Mouse (Mus musculus) mature B cell (primary cell): ENCODE data around the gene Slc25a43.
"Not testable (repeated sequence)": the region's sequence is repeated elsewhere in the genome, so short reads cannot be mapped to it uniquely, and the experiment has no call there.

ENCODE experiments used
- in situ Hi-C: fragments of 300-500 bp; cut with MboI; formaldehyde crosslinking; loops from 2 replicates; pipeline ENCODE4 v1.14.3; 2019

Gene Slc25a43

DNA sequence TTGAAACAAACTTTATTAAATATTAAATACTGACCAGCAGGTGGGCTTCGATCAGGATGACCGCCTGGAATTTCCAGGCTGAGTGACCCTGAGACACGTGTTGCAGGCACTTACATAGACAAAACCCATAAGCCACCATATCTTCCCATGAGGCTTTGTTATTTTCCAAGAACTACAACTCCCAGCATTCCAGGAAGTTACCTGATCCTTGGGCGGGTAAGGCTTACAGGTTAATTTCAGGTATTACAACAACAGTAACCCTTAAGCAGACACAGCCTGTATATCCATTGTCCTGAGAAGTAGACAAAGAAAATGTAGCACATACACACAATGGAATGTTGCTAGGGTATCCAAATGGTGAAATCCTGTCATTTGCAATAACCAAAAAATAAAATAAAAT lies 45.9 kb downstream of the Slc25a43 start:
- in situ Hi-C loops, result no loop called here

DNA sequence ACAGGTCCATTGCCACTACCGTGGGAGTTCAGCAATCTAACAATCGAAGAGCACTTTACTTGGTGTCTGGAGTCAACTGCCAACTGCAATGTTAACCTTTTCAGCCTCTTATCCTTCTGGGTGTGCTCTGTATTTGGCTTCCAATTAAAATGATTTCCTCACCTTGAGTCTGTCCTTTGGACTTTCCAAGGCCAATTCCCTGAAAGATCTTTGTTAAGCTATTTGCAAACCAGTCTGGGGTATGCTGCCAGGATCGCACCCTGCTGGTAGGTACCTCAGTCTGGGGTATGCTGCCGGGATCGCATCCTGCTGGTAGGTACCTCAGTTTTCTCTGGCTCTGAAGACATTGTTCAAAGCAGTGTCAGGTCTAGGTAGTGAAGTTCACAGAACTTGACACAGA lies 51.1 kb downstream of the Slc25a43 start:
- in situ Hi-C loops, result no loop called here

DNA sequence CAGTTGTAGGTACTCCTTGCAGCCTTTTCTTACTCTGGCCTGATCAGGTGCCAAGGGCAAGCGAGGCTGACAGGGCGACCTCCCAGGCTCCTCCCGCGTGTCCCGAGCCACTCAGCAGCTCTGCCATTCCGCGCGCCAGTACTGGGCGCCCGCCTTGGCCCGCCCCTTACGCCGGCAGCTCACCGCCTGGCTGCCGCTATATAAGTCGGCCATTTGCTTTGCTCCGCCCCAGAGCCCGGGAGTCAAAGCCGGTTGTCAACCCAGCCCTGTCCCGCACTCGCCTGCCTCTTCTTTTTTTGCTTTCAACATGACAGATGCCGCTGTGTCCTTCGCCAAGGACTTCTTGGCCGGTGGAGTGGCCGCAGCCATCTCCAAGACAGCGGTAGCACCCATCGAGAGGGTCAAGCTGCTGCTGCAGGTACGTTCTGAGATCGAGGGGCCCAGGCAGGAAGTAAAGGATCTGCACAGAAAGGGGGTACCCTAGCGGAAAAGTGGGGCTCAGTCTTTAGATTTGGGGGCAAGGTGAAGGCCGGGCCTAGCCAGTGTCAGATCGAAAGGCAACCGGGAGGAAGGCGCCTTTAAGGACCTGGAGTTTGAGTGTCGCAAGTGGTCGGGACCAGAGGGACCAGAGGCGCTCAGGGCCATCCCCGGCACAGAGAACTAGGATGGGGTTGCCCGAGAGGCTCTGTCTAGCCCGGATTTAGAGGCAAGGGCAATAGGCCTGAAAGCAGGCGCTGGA lies 52.1 kb downstream of the Slc25a43 start, which contains the start of gene Slc25a5:
Gene Slc25a5 (plus strand): TSS at position 228 of the 739 bp plus-strand sequence.
- in situ Hi-C loops, result no loop called here

DNA sequence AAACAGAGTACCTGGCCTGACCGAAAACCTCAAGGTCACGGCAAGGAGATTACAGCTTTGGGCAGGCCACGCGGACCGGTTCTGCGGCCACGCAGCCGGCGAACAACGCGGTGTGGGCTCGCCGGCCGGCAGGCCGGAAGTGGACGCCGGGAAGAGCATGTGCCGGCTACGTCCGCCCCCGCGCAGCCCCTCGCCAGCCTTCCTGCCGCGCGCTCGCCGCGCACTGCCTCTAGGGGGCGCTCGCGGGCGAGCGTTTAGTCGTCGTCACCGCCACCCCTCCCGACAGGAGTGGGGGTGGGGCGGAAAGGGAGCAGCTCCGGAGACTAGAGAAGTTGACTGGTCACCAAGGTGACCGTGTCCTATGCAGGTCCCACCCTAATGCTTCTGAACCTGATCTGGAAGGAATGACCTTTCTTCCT lies 52.7 kb downstream of the Slc25a43 start:
- in situ Hi-C loops, result no loop called here

- in situ Hi-C loops, result not testable (repeated sequence)
Observed at GRCm38 (mm10) chrX:36796734-36797133, 53.3 kb downstream of the Slc25a43 start.

DNA sequence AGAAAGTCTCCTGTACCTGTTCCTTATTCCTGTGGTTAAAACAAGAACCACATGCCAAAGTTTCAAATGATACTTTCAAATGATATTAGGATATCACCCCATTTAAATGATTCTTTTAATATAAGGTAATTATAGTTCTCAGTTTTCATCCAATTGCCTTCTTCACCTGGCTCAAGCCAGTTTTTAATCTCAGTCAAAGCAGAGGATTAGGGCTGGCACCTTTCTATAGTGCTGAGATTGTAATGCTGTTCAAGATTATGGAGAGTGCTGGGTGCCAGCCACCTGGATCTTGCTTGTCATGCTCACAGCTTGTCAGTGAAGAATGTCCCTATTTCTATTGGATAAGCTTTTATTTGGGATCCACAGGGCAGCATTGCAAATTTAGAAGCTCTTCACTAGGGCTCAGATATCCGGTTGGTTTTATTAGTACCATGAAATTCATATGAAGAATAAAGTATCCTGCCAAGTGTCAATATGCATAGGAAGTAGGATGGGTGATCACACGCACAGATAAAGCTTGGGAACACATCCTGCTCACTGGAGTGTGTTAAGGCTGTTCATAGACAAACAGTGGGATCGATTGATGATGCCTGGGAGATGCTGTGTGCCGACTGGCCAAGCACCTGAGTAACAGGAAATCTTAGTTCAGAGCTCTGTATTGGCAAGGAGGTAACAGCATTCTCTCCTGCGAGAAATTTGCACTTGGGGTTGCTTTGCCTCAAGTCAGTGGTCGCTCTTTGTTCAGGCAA lies 55.8 kb downstream of the Slc25a43 start:
- in situ Hi-C loops, result no loop called here

DNA sequence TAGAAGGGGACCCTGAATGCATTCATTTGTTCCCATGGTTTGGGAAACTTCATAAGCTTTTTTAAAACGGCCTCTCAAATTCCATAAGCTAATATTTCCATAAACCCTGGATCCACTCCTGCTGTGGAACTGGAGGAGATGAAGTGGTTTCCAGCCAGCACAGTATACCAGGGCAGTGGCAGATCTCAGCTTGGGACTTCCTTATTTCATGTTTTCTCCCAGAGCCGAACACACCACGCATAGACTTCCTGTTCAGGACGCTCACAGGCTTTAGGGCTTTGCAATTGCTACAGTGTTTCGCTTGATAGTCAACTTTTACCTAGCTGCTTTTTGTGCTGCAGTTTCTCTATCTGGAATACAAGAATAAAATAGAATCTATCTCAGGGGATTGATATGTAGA lies 59.7 kb downstream of the Slc25a43 start:
- in situ Hi-C loops, result no loop called here

GRCm38 (mm10) chrX:36804196-36804595 lies 60.7 kb downstream of the Slc25a43 start:
- in situ Hi-C loops, result no loop called here

DNA sequence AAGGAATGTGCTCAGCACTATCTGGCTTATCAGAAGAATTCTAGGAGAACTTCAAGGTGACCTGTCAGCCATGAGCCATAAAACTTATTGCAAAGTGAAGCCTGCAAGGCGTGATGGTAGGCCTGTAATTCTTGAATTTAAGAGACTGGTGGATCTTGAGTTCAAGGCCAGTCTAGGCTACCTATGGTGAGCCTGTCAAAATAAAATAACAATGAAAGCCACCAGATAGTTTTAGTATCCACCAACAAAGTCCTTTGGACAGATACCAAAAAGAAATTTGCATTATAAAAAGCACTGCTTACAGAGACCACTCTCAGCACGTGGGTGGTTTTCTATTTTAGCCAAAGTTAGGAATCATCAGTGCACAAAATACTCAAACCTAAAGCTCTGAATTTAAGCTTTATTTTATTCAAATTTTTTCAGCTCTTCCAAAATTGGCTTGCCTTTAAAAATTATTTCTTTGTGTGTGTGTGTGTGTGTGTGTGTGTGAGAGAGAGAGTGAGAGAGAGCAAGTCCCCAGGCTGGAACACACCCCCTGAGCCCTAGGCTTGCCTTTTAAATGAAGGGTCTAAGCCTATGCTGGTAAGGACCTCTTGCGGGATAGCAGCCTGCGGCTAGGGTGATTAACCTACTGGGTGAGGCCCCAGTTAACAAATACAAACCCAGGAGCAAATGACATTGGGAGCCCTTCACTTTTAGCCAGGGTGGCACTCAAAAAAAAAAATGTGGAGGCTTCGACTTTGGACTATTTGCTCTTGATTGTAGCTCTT lies 62.2 kb downstream of the Slc25a43 start:
- in situ Hi-C loops, result no loop called here

- in situ Hi-C loops, result no loop called here
Observed at GRCm38 (mm10) chrX:36807360-36808317, 64.2 kb downstream of the Slc25a43 start.

DNA sequence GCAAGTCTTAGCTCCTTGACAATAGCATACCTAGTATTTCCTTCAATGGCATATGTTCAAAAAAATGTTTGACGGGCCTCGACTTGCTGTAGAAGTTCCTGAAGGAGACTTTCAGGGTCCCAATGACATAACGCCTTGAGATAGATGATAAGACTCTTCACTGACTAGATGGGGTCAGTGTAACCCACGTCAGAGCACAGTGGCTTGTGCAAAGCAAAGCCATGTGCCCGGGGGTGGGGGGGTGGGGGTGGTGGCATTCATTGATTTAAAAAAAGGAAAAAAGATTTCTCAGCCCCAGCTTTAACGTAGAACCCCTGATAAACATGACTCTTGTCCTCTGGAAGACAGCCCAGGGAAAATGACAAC lies 64.8 kb downstream of the Slc25a43 start:
- in situ Hi-C loops, result no loop called here

DNA sequence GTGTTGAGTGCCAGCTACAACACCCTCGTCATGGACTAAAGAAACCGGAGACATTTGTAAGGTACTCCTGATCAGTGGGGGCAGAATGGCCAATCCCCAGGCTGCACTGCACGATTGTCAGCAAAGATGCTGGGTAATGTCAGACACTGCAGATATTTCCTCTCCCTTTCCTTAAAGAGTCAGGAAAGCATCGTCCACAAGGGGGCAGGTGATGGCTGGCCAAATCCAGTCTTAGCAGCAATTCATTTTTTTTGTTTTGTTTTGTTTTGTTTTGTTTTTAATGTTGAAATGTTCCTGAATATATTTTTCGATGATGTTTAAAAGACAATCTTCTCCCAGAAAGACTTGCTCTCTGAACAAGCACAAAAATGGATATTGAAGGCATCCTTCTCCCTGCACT lies 67.9 kb downstream of the Slc25a43 start:
- in situ Hi-C loops, result no loop called here

- in situ Hi-C loops, result no loop called here
Observed at GRCm38 (mm10) chrX:36814161-36814836, 70.8 kb downstream of the Slc25a43 start.

- in situ Hi-C loops, result no loop called here
Observed at GRCm38 (mm10) chrX:36815022-36815421, 71.6 kb downstream of the Slc25a43 start.

- in situ Hi-C loops, result no loop called here
Observed at GRCm38 (mm10) chrX:36815439-36815838, 72.0 kb downstream of the Slc25a43 start.

- in situ Hi-C loops, result no loop called here
Observed at GRCm38 (mm10) chrX:36816368-36816899, 73.0 kb downstream of the Slc25a43 start.

DNA sequence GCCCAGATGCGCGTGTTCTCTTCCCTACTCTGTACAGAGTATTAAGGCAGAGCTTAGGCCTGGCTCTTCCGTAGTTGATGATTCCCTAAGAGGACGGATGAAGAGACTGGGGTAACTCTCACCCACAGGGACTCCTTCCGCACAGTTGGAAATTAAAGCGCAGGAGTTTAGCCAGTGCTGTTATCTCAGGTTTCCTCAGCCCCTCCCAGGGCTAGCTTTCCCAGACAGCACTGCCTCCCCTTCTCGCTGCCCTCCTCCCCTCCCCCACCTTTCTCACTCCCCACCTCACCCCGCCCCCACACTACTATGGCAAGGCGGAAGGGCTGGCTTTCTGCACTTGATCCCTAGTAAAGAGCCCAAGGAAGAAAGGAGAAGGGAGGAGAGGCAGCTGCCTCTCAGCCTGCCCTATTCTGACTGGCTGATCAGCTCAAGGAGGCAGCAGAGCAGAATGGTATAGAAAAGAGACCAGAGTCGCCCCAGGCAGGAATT lies 73.5 kb downstream of the Slc25a43 start:
- in situ Hi-C loops, result no loop called here

DNA sequence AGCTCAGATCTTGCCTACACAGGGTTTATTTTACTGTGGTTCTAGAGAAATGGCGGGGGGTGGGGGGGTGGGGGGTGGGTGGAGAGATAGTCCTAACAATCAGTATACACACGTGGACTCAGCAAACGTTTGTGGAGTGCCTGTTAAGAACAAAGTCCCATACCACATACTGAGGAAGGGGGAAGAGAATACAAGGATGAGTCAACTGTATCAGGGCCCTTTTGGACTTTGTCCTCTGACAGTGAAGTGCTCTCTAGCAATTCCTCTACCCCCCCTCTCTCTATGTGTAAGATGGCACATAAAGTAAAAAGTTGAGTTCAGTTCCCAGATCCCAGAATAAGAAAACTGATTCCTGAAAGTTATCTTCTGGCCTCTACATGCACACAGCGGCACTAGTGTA lies 76.1 kb downstream of the Slc25a43 start:
- in situ Hi-C loops, result no loop called here

- in situ Hi-C loops, result no loop called here
Observed at GRCm38 (mm10) chrX:36820201-36820600, 76.7 kb downstream of the Slc25a43 start.

DNA sequence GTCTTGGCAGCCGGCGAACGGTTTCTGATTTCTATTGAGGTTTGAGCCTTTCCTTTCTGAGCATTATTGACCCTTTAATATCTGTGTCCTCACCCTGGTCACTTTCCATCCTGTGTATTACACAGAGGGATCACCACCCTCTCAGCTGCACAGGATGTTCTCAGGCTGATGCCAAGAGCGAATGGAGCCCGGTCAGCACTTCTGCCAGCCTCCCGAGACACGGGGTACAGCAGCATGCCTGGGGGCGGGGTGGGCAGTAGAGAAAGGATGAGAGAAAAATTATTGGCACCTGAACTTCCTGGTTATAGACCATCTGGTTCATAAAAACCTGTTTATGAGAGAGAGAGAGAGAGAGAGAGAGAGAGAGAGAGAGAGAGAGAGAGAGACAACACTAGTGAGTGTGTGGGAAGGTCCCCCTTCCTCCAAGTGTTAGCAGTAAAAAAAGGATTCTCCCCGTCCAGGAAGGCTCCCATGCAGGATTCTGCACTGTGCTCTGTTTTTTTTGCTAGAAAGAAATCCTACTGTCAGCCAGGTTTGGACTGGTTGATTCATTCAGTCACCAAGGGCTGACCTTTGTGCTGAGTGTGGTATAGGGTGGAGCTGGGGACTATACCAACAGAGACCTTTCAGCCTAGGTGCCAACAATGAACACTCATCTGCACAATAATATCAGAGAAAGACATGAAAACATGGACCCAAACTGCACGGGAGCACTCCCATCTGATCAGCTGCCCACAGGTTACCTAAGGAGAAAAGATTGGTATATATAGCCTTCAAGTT lies 80.7 kb downstream of the Slc25a43 start:
- in situ Hi-C loops, result no loop called here
